Mouse (Mus musculus): ENCODE measurements around the gene Grn. TPM values are rescaled to one million over a fixed set of nuclear protein-coding genes. Genes with fewer than 3 reads are reported as not detected.

The Grn gene
- total and polyA plus RNA-seq, 3 experiments, result 63.7 to 453 (median 106) TPM

DNA sequence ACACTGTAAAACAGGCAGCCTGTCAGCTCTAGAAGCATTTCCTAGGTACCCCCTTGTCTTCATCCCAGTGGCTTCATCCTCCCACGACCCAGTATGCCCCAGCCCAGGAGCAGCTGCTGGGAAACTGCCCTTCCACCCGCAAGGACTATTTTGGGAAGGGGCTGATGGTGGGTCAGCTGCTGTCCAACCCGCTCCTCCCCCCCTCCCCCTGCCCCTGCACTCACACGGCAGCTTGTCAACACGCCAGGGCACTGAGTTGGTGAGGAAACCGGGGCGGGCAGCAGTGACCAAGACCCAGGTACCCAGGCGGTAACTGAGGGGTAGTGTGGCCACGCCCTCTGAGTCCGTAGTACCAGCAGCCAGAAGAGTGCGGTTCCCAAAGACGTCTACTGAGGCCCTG is 13.6 kb downstream of the Grn start:
- H3K27me3 ChIP-seq (replicated peaks), result peaks cover 54% of the 10 kb centered on the region

GRCm38 (mm10) chr11:102444321-102444720 is 14.2 kb downstream of the Grn start:
- Histone ChIP-seq H3K4me3 (replicated peaks in 1 of 3; ENCODE audit: low read depth in 2 of 3, low read length in 2 of 3, poor library complexity in 1 of 3) (no peak overlapping the region), H3K27me3 (replicated peaks) (peaks cover 60% of the 10 kb centered on the region), H3K9me3 (replicated peaks; ENCODE audit: low read length) (peaks cover 17% of the 10 kb centered on the region), H3K36me3 (replicated peaks in 1 of 2; ENCODE audit: control insufficient read depth in 1 of 2, insufficient read depth in 1 of 2, low read length in 1 of 2) (no peaks in the 10 kb centered on the region), H3K9ac (ENCODE audit: insufficient read depth, low read depth) (no peak overlapping the region), H3K4me2 (ENCODE audit: insufficient read depth, low read depth, poor library complexity, severe bottlenecking) (no peak overlapping the region), H3K27ac (ENCODE audit: insufficient read depth, low read depth) (no peak overlapping the region), H3K4me1 (ENCODE audit: control insufficient read depth in 1 of 2, insufficient read depth in 2 of 2) (no peaks in the 10 kb centered on the region), H3K79me2 (replicated peaks; ENCODE audit: control insufficient read depth, extremely low read depth, insufficient read depth, poor library complexity, severe bottlenecking) (no peaks in the 10 kb centered on the region)
- dilution Hi-C loops (cut with MboI; ENCODE audit: extremely low pct_ligation_motif_present, extremely low pct_unique_long_range_greater_than_20kb, low sequenced_read_pairs), result no loop called here
- DNase-seq (ENCODE audit: extremely low read depth), result no peak
- no peak for TF ChIP-seq SMC3 (IDR thresholded peaks at IDR 0.05; ENCODE audit: low read depth, low read length)
- no peak for TF ChIP-seq IRF4 (IDR thresholded peaks at IDR 0.05; ENCODE audit: low read depth, low read length)
- TF ChIP-seq KAT2A (IDR thresholded peaks at IDR 0.05; ENCODE audit: insufficient replicate concordance, low read length), result no peak
- no peak for TF ChIP-seq UBTF (IDR thresholded peaks at IDR 0.05; ENCODE audit: low read depth, low read length)
- no peak for TF ChIP-seq EP300 (IDR thresholded peaks at IDR 0.05; ENCODE audit: low read length)
- TF ChIP-seq BHLHE40 (IDR thresholded peaks at IDR 0.05; ENCODE audit: low read depth, low read length), result no peak
- TF ChIP-seq CHD2 (IDR thresholded peaks at IDR 0.05; ENCODE audit: low read length), result no peak
- no peak for TF ChIP-seq MAX (IDR thresholded peaks at IDR 0.05; ENCODE audit: low read length)
- TF ChIP-seq CHD1 (IDR thresholded peaks at IDR 0.05; ENCODE audit: low read depth, low read length), result no peak
- in situ Hi-C loops (cut with MboI; ENCODE audit: low pct_ligation_motif_present, low pct_unique_long_range_greater_than_20kb, low sequenced_read_pairs), result no loop called here

More for the DNA sequence above, 13.6 kb downstream of the Grn start:
- H3K27ac ChIP-seq (ENCODE audit: insufficient read depth, low read depth), result no peak overlapping the region
- TF ChIP-seq TCF12 (IDR thresholded peaks at IDR 0.05; ENCODE audit: low read depth, low read length) (no peak), ELF1 (IDR thresholded peaks at IDR 0.05; ENCODE audit: low read depth, low read length) (no peak), SIN3A (IDR thresholded peaks at IDR 0.05; ENCODE audit: low read length) (no peak), E2F4 (IDR thresholded peaks at IDR 0.05; ENCODE audit: insufficient replicate concordance, low read depth, low read length) (no peak), GABPA (IDR thresholded peaks at IDR 0.05; ENCODE audit: insufficient replicate concordance, low read depth, low read length) (no peak), MAFK (IDR thresholded peaks at IDR 0.05; ENCODE audit: insufficient replicate concordance, low read length) (no peak), RAD21 (IDR thresholded peaks at IDR 0.05; ENCODE audit: low read depth, low read length) (no peak), RCOR1 (conservative IDR thresholded peaks at IDR 0.05; ENCODE audit: low read depth, low read length) (no peak), POLR2A (IDR thresholded peaks at IDR 0.05; ENCODE audit: low read depth, low read length) (no peak), POLR2AphosphoS2 (IDR thresholded peaks at IDR 0.05; ENCODE audit: low read depth, low read length) (no peak), MAZ (IDR thresholded peaks at IDR 0.05; ENCODE audit: low read depth, low read length) (no peak)
- dilution Hi-C loops (cut with MboI; ENCODE audit: extremely low pct_ligation_motif_present, extremely low pct_unique_long_range_greater_than_20kb, low sequenced_read_pairs) (no loop called here), in situ Hi-C loops (cut with MboI; ENCODE audit: low pct_ligation_motif_present, low pct_unique_long_range_greater_than_20kb, low sequenced_read_pairs) (no loop called here)
- peaks cover 18% of the 10 kb centered on the region for H3K9me3 ChIP-seq (replicated peaks; ENCODE audit: low read length)
- no peaks in the 10 kb centered on the region for H3K4me1 ChIP-seq (ENCODE audit: control insufficient read depth in 1 of 2, insufficient read depth in 2 of 2)
- DNase-seq (ENCODE audit: extremely low read depth), result no peak
- no peak overlapping the region for H3K4me2 ChIP-seq (ENCODE audit: insufficient read depth, low read depth, poor library complexity, severe bottlenecking)
- no peak overlapping the region for H3K9ac ChIP-seq (ENCODE audit: insufficient read depth, low read depth)
- H3K36me3 ChIP-seq (replicated peaks in 1 of 2; ENCODE audit: control insufficient read depth in 1 of 2, insufficient read depth in 1 of 2, low read length in 1 of 2), result no peaks in the 10 kb centered on the region
- no peak overlapping the region for H3K4me3 ChIP-seq (replicated peaks in 1 of 3; ENCODE audit: low read depth in 2 of 3, low read length in 2 of 3, poor library complexity in 1 of 3)
- H3K79me2 ChIP-seq (replicated peaks; ENCODE audit: control insufficient read depth, extremely low read depth, insufficient read depth, poor library complexity, severe bottlenecking), result no peaks in the 10 kb centered on the region

All from CH12.LX (cell line).